Mouse (Mus musculus) forebrain, embryonic 16.5 days (tissue): Measurements from ENCODE around the gene Dph2. TPM values are rescaled to one million over a fixed set of nuclear protein-coding genes. Genes with fewer than 3 reads are reported as not detected.

Source experiments
- ATAC-seq: fragments of 200-750 bp; cut with Nextera tagmentation; 2 replicates; pipeline ENCODE4 v1.8.0; 2017; ENCODE audit warnings: mild to moderate bottlenecking, moderate library complexity
- H3K27ac ChIP-seq: fragments of 300-500 bp; sonication (generic); 2 replicates; pipeline ENCODE4 v1.5.1; 2014; ENCODE audit warnings: low read length, control low read depth
- H3K27me3 ChIP-seq: fragments of 300-500 bp; sonication (generic); replicated peaks from 2 replicates; pipeline ENCODE4 v1.6.1; 2014; ENCODE audit warnings: low read length; ENCODE audit not compliant: control insufficient read depth, insufficient read depth
- H3K36me3 ChIP-seq: fragments of 300-500 bp; sonication (generic); 2 replicates; pipeline ENCODE4 v1.6.1; 2014; ENCODE audit not compliant: control insufficient read depth, insufficient read depth
- H3K4me1 ChIP-seq: fragments of 300-500 bp; sonication (generic); replicated peaks from 2 replicates; pipeline ENCODE4 v1.6.1; 2014; ENCODE audit warnings: low read length; ENCODE audit not compliant: control insufficient read depth, insufficient read depth
- H3K4me2 ChIP-seq: fragments of 300-500 bp; sonication (generic); 2 replicates; pipeline ENCODE4 v1.6.1; 2014; ENCODE audit warnings: mild to moderate bottlenecking, low read length, control low read depth
- H3K4me3 ChIP-seq: fragments of 300-500 bp; sonication (generic); replicated peaks from 2 replicates; pipeline ENCODE4 v1.5.1; 2014; ENCODE audit warnings: mild to moderate bottlenecking, low read length, control low read depth
- H3K9ac ChIP-seq: fragments of 300-500 bp; sonication (generic); replicated peaks from 2 replicates; pipeline ENCODE4 v1.6.1; 2014; ENCODE audit warnings: low read depth, low read length, control low read depth
- H3K9me3 ChIP-seq: fragments of 300-500 bp; sonication (generic); 2 replicates; pipeline ENCODE4 v1.6.1; 2016; ENCODE audit warnings: low read length; ENCODE audit not compliant: control insufficient read depth
- WGBS: fragments of 180-500 bp; shearing (Covaris S2); extraction: QIAGEN DNeasy Blood & Tissue Kit; methylation state at CpG from one replicate; pipeline ENCODE4 v1.1.7; 2014; 5-methylcytosine and 5-hydroxymethylcytosine counted together
- polyA plus RNA-seq: library from polyadenylated mRNA; unstranded; fragments of >200 nt; fragmentation: Nextera tagmentation; extraction: Ambion mirVana; gene quantifications from 2 replicates; pipeline ENCODE4 v1.2.1, GENCODE M21; 2015

The Dph2 gene
- polyA plus RNA-seq, 1 experiment from 2014 or later = 30.1 TPM

DNA sequence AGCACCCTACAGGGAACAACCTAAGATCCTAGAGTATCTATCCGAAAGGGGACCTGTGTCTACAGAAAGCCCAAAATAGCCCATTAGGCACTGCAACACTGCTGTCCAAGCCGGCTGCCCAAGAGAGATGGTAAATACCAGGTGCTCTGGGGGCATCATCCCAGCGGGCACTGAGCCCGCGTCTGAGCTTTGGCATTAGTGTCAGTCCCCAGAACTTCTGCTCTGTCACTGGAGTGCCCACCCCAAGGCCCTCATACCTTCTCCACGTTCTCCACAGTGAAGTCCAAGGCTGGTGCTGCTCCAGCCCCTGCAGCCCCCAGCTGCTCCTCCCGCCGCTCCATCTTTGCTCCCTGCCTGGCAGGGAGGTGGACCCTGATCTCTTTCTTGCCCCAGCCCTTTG, 22.2 kb upstream of the Dph2 start:
- 10% methylated on average over 8 of the region's 8 CpGs for WGBS
- H3K27ac ChIP-seq = no peak overlapping the region; the same call in 1 of the 2 replicates

DNA sequence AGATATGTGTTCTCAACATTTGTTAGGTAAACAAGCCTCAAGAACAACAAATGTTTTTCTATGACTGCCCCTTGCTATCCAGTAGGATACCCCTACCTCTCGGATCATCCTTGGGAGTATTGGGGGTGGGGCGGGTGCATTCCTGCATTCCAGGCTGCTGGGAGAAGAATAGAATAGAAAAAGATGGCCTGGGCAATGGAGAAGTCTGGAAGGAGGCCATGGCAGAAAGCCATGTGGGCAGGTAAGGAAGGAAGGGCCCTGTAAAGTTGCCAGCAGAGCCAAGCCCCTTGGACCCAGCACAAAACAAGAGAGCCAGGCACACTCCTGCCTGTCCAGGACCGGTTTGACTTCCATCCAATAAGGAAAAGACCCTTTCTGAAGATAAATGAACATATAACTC, 21.6 kb upstream of the Dph2 start:
- H3K4me3 ChIP-seq = peak overlapping the region; percentile 86
- peak overlapping the region; percentile 100 for H3K4me2 ChIP-seq
- H3K36me3 ChIP-seq = peaks cover 6% of the 10 kb centered on the region
- no peaks in the 10 kb centered on the region for H3K27me3 ChIP-seq
- H3K27ac ChIP-seq = no peak overlapping the region
- ATAC-seq = no peak
- WGBS = 46% methylated on average over 3 of the region's 3 CpGs
- peak overlapping the region; percentile 75; the same call in 1 of the 2 replicates for H3K9ac ChIP-seq
- H3K9me3 ChIP-seq = no peaks in the 10 kb centered on the region
- H3K4me1 ChIP-seq = peaks cover 47% of the 10 kb centered on the region

More for the DNA sequence above, 22.2 kb upstream of the Dph2 start:
- Histone ChIP-seq H3K9me3 (no peaks in the 10 kb centered on the region), H3K4me3 (peak overlapping the region; percentile 86), H3K4me1 (peaks cover 41% of the 10 kb centered on the region), H3K36me3 (peaks cover 6% of the 10 kb centered on the region), H3K9ac (peak overlapping the region; percentile 75), H3K4me2 (peak overlapping the region; percentile 100), H3K27me3 (no peaks in the 10 kb centered on the region)
- ATAC-seq = no peak

DNA sequence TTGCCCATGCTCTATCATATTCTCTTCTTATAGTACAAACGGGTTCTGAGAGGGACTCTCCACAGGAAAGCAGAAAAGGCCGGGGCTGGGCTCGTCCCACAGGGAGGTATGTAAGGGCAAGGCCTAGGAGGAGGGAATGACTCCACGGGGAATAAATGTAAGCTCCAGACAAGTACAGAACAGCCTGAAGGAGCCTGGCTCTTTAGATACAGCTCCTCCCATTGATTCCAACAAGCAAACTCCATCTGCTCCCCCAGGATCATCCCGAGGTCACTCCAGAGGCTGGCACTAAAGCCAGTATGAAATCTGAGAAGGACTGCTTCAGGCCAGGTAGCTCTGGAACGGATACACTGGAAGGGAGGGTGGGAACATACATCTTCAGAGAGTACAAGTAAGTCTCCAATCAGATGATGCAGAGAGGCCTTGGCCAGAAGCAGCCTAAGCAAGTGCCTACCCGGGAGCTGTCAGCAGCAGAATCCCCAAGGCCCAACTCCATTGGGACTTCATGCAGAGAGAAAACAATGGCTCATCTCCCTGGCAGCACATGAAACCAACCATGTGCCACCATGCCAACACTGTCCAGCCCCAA, 20.9 kb upstream of the Dph2 start:
- ATAC-seq = no peak
- Histone ChIP-seq H3K36me3 (peaks cover 6% of the 10 kb centered on the region), H3K27me3 (no peaks in the 10 kb centered on the region), H3K4me2 (peak overlapping the region; percentile 100), H3K4me1 (peaks cover 54% of the 10 kb centered on the region), H3K27ac (no peak overlapping the region), H3K9me3 (no peaks in the 10 kb centered on the region), H3K9ac (peak overlapping the region; percentile 75), H3K4me3 (peak overlapping the region; percentile 86)
- WGBS = 68% methylated on average over 7 of the region's 7 CpGs

DNA sequence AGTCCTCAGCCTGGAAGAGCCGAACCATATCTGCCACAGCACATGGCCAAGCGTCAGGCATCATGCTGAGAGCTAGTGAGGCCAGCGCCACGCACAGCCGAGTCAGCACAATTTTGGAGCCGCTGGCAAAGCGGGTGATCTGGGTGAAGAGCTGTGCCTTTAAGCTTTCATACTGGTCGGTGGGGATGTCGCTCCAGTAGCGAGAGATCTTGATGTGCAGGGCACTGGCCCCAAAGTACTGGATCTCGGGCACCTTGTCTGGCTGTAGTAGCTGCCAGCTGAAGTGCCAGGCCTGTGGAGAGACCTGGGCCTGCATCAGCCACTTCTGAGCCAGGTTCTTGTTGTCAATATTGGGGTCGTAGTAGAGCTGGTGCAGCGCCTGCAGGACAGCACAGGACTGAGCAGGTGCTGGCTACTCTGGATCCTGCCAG, 20.3 kb upstream of the Dph2 start:
- Histone ChIP-seq H3K4me2 (no peak overlapping the region), H3K4me1 (peaks cover 56% of the 10 kb centered on the region), H3K27me3 (no peaks in the 10 kb centered on the region), H3K4me3 (no peak overlapping the region), H3K9ac (no peak overlapping the region), H3K27ac (no peak overlapping the region), H3K9me3 (no peaks in the 10 kb centered on the region), H3K36me3 (peaks cover 6% of the 10 kb centered on the region)
- ATAC-seq = no peak
- WGBS = 86% methylated on average over 13 of the region's 13 CpGs

DNA sequence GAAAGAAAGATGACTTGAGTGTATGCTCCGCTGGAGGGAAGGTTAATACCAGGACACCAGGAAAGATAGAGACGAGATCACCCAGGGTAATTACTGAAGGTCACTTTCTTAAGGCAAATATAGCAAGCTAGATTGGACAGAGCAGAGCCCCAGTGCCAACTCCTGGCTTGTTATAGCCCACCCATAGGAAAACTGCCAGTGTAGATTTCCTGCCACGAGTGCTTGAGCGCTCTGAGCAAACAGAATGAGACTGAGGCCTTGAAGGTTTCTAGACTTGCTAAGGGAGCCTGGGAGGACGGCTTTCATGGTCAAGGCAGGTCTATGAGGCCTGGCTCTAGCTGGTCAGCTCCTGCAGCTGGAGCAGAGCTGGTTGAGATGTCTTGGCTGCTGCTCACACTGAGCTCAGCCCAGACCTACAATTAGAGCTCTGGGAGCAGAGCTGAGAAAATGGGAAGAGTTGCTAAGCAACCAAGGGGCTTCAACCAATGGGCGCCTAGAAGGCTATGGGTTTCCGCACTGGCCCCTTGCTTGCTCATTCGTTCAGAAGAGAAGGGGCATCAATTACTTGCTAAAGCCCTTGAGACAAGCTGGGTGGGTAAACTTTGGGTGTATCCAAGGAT, 17.1 kb upstream of the Dph2 start:
- H3K27ac ChIP-seq = peak overlapping the region; percentile 63
- peak overlapping the region; percentile 13 for H3K4me3 ChIP-seq
- H3K36me3 ChIP-seq = peaks cover 9% of the 10 kb centered on the region
- no peaks in the 10 kb centered on the region for H3K27me3 ChIP-seq
- H3K4me2 ChIP-seq = peak overlapping the region; percentile 40
- 36% methylated on average over 8 of the region's 8 CpGs for WGBS
- peak overlapping the region; percentile 37; the same call in 1 of the 2 replicates for H3K9ac ChIP-seq
- no peaks in the 10 kb centered on the region for H3K9me3 ChIP-seq
- peaks cover 49% of the 10 kb centered on the region for H3K4me1 ChIP-seq
- peak; percentile 93 for ATAC-seq

DNA sequence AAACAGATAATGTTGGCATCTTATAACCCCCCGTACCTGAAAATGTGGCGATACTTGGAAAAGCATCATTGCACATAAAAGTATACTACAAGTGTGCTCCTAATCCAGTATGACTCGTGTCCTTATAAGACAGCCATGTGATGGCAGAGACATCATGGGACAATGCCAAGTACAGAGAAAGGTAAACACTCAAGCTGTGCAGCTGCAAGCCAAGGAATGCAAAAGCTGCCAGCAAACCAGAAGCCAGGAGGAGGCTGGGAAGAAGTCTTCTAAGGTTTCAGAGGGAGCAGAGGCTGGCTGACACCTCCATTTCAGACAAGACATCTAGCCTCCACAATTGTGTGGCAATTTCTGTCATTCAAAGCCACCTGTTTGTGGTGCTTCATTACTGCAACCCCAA, 14.4 kb upstream of the Dph2 start:
- Histone ChIP-seq H3K27ac (no peak overlapping the region), H3K9me3 (no peaks in the 10 kb centered on the region), H3K9ac (no peak overlapping the region), H3K4me1 (peaks cover 32% of the 10 kb centered on the region), H3K36me3 (peaks cover 20% of the 10 kb centered on the region), H3K27me3 (no peaks in the 10 kb centered on the region), H3K4me3 (no peak overlapping the region), H3K4me2 (no peak overlapping the region)
- WGBS = 82% methylated on average over 3 of the region's 3 CpGs
- no peak for ATAC-seq

DNA sequence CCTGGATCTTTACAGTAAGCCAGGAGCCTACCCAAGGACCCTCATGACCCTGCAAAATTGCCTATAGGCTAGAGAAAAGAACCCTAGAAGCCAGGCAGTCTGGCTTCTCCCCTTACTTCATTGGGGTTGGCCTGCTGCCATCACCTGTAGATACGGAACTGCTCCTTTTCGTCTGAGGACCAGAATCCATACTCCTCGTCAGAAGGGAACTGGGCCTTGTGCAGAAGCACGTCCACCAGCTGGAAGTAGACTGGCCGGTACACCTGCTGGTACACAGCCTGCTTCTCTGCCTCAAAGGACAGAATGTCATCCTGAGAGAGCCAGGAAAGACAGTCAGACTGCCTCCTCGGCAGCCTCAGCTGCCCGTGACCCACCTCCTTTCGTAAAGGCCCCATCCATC, 12.9 kb upstream of the Dph2 start:
- no peak overlapping the region for H3K9ac ChIP-seq
- peaks cover 25% of the 10 kb centered on the region for H3K4me1 ChIP-seq
- H3K4me3 ChIP-seq = no peak overlapping the region
- ATAC-seq = no peak
- peaks cover 34% of the 10 kb centered on the region for H3K36me3 ChIP-seq
- no peaks in the 10 kb centered on the region for H3K9me3 ChIP-seq
- WGBS = 87% methylated on average over 8 of the region's 8 CpGs
- H3K27me3 ChIP-seq = no peaks in the 10 kb centered on the region
- H3K4me2 ChIP-seq = no peak overlapping the region
- H3K27ac ChIP-seq = no peak overlapping the region

DNA sequence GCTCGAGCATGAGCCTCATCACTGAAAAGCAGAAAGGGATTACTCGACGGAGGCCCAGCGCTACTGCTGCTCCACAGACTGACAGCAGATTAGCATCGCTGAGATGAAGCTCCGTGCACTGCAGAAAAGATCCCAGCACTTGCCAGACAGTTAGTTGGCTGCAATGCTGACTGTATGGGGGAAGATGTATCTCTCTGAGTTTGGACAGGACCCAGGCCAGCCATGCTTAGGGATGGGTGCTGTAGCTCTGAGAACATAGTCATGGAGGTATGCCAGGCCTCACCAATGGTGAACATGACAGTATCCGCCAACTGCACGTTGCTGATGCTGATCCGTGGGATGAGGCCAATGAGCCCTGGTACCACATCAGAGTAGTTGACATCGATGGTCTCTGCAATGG, 12.3 kb upstream of the Dph2 start:
- peak; percentile 24; the same call in 1 of the 2 replicates for ATAC-seq
- Histone ChIP-seq H3K27ac (no peak overlapping the region), H3K9me3 (no peaks in the 10 kb centered on the region), H3K4me2 (no peak overlapping the region), H3K9ac (no peak overlapping the region), H3K4me1 (peaks cover 19% of the 10 kb centered on the region), H3K4me3 (no peak overlapping the region), H3K36me3 (peaks cover 40% of the 10 kb centered on the region), H3K27me3 (no peaks in the 10 kb centered on the region)
- WGBS = 73% methylated on average over 10 of the region's 10 CpGs

DNA sequence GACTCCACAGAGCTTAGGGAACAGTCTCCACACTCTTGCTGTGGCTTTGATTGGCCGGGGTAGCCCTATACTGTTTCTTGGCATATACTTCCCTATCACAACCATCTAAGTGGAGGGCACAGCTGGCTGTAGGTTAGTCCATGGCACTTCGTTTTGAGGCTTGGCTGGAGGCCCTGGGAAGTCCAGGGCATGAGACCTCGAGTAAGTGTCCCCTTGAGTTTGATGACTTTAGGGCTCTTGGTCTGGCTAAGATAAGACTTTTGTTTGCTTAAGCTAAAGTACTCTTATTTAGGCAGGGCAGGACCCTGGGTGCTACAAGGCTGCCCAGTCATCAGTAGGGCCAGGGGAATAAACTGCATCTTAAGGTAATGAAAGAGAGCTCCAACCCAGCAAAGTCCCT, 6.3 kb upstream of the Dph2 start:
- Histone ChIP-seq H3K27ac (no peak overlapping the region), H3K27me3 (no peaks in the 10 kb centered on the region), H3K9me3 (no peaks in the 10 kb centered on the region), H3K4me1 (no peaks in the 10 kb centered on the region), H3K4me3 (no peak overlapping the region), H3K36me3 (peaks cover 56% of the 10 kb centered on the region), H3K4me2 (no peak overlapping the region), H3K9ac (no peak overlapping the region)
- WGBS = 89% methylated on average over 3 of the region's 3 CpGs
- ATAC-seq = no peak
